Mouse (Mus musculus) cerebellum, adult 2 months (tissue): ENCODE results near the gene Pou3f1.

Source experiments
- CTCF ChIP-seq: fragments of 200-500 bp; IDR thresholded peaks from 2 replicates; pipeline ENCODE4 v1.5.1; 2011; ENCODE audit warnings: low read depth, mild to moderate bottlenecking, control low read depth, low read length, moderate library complexity, borderline replicate concordance; ENCODE audit not compliant: insufficient read depth
- POLR2A ChIP-seq: fragments of 200-500 bp; IDR thresholded peaks from 2 replicates; pipeline ENCODE4 v1.6.1; 2011; ENCODE audit warnings: low read length, control low read depth, borderline replicate concordance; ENCODE audit not compliant: insufficient read depth

- TF ChIP-seq CTCF (no peak), POLR2A (no peak)
Measured at GRCm38 (mm10) chr4:124703406-124703805, 46.8 kb downstream of the Pou3f1 start.
